Mouse (Mus musculus): ENCODE data around the gene Osbp2. TPM values are rescaled to one million over a fixed set of nuclear protein-coding genes. Genes with fewer than 3 reads are reported as not detected.

Gene Osbp2
- polyA plus RNA-seq, 1 experiment from 2014 or later = 0.50 TPM

DNA sequence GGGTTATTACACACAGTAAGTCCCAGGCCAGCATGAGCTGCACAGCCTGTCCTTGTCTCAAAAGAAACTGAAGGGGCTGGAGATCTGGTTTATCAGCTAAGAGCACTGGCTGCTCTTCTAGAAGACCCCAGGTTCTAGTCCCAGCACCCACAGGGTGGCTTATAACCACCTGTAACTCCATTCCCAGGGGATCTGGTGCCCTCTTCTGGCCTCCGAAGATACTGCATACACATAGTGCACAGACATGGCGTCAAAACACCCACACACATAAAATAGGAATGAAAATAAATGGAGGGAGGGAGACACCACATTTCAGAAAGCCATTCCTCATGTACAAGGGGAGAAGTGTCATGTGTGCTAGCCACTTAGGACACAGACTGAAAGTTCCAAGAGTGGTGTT, 59.1 kb downstream of the Osbp2 start:
- H3K27me3 ChIP-seq (replicated peaks) = no peaks in the 10 kb centered on the region

DNA sequence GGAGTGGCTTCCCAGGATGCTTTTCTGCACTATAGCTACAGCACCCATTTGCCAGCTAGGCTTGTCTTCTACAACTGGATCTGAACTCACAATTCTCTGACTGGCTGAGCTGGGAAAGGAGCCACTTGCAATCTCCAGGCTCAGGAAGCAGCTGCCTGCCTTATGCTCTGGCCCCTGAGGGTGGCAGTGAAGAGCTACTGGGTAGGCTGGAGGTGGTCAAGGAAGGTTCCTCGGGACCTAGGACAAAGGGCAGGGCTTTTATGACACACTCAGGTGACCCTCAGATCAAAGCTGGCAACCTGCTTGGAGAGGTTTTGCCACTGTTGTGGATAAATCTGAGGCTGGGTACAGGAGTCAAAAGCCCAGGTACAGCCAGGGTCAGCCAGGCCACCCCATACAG, 61.6 kb downstream of the Osbp2 start:
- WGBS = 23% methylated on average over 1 of the region's 1 CpGs
- no peaks in the 10 kb centered on the region for H3K36me3 ChIP-seq
- no peak overlapping the region for H3K9ac ChIP-seq
- H3K4me3 ChIP-seq (replicated peaks) = no peak overlapping the region
- H3K27ac ChIP-seq = no peak overlapping the region
- ATAC-seq = no peak
- H3K9me3 ChIP-seq = no peaks in the 10 kb centered on the region
- H3K4me1 ChIP-seq (replicated peaks) = no peaks in the 10 kb centered on the region
- H3K27me3 ChIP-seq (replicated peaks) = no peaks in the 10 kb centered on the region
- no peak overlapping the region for H3K4me2 ChIP-seq (replicated peaks)

More for the DNA sequence above, 59.1 kb downstream of the Osbp2 start:
- Histone ChIP-seq H3K4me1 (replicated peaks) (no peaks in the 10 kb centered on the region), H3K27ac (no peak overlapping the region), H3K9me3 (no peaks in the 10 kb centered on the region), H3K9ac (no peak overlapping the region), H3K4me3 (replicated peaks) (no peak overlapping the region), H3K36me3 (no peaks in the 10 kb centered on the region), H3K4me2 (replicated peaks) (no peak overlapping the region)
- 92% methylated on average over 2 of the region's 2 CpGs for WGBS
- no peak for ATAC-seq

DNA sequence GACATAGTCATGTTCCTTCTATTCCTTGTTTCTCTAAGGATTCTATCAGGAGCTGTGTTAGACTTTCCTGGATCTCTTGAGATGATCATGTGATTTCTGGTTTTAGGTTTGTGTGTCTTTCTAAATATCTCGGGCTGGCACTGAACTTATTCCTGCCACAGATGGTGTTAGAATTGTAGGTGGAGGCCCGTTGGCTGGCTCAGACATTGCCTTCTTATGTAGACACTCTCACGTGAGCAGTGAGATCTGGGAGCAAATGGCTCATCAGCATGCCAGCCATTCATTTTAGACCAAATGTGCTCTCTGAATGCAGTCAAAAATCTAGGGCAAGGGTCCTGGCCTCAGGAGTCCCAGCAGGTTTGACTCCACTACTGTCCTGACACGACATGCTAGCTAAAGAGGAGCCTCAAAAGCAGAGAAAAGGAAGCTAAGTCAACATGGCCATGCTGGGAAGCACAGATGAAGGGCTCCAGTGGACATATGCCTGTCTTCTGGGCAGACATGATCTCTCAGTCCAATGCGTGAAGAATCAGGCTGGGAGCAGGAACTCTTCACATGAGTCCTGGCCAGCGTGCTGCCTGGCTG, 66.0 kb downstream of the Osbp2 start:
- no peak overlapping the region for H3K9ac ChIP-seq
- no peak for ATAC-seq
- H3K36me3 ChIP-seq = no peaks in the 10 kb centered on the region
- no peaks in the 10 kb centered on the region for H3K27me3 ChIP-seq (replicated peaks)
- H3K4me1 ChIP-seq (replicated peaks) = no peaks in the 10 kb centered on the region
- H3K9me3 ChIP-seq = no peaks in the 10 kb centered on the region
- no peak overlapping the region for H3K4me3 ChIP-seq (replicated peaks)
- H3K27ac ChIP-seq = no peak overlapping the region
- H3K4me2 ChIP-seq (replicated peaks) = no peak overlapping the region
- 92% methylated on average over 6 of the region's 6 CpGs for WGBS

DNA sequence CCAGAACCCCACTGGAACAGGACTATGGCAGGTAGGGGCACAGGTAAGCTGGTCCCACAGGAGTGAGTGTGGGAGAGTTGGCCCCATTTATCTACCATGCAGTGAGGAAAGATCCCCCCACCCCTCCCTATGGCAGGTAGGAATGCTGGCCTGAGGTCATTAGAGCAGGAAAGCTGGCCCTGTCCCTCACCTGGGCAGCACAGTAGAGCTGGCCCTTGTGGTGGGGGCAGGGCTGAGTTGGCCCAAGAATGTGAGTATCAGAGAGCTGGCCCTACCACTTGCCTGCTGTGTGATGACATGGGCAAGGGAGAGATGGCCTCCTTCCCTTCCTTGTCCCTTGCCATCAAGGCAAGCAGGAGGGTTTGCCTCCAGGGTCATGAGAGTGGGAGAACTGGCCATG, 73.0 kb downstream of the Osbp2 start:
- no peaks in the 10 kb centered on the region for H3K9me3 ChIP-seq
- no peak overlapping the region for H3K27ac ChIP-seq
- H3K27me3 ChIP-seq (replicated peaks) = no peaks in the 10 kb centered on the region

DNA sequence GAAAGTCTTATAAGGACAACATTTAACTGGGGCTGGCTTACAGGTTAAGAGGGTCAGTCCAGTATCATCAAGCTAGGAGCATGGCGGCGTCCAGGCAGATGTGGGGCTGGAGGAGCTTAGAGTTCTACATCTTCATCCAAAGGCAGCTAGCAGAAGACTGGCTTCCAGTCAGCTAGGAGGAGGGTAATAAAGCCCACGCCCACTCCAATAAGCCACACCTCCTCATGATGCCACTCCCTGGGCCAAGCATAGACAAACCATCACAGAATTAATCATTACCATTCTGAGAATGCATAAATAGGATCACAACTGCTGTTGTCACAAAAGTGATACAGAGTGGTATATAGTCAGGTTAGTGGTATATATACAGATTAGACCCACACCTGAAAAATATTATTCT, 73.8 kb downstream of the Osbp2 start:
- Histone ChIP-seq H3K4me1 (replicated peaks) (no peaks in the 10 kb centered on the region), H3K4me3 (replicated peaks) (no peak overlapping the region), H3K27me3 (replicated peaks) (no peaks in the 10 kb centered on the region), H3K36me3 (no peaks in the 10 kb centered on the region), H3K27ac (no peak overlapping the region), H3K4me2 (replicated peaks) (no peak overlapping the region), H3K9me3 (no peaks in the 10 kb centered on the region), H3K9ac (no peak overlapping the region)
- no peak for ATAC-seq
- WGBS = 72% methylated on average over 3 of the region's 3 CpGs

More for the DNA sequence above, 73.0 kb downstream of the Osbp2 start:
- Histone ChIP-seq H3K36me3 (no peaks in the 10 kb centered on the region), H3K4me1 (replicated peaks) (no peaks in the 10 kb centered on the region), H3K4me3 (replicated peaks) (no peak overlapping the region), H3K9ac (no peak overlapping the region), H3K4me2 (replicated peaks) (no peak overlapping the region)
- no peak for ATAC-seq

GRCm38 (mm10) chr11:3786564-3786963, 77.1 kb downstream of the Osbp2 start:
- no peaks in the 10 kb centered on the region for H3K36me3 ChIP-seq
- WGBS = 24% methylated on average over 6 of the region's 6 CpGs
- ATAC-seq = 0 out of 2 replicates have a peak, but pooled peaks have one; percentile 12

GRCm38 (mm10) chr11:3775263-3775644, 88.4 kb downstream of the Osbp2 start:
- Histone ChIP-seq H3K9ac (no peak overlapping the region), H3K4me1 (replicated peaks) (peaks cover 9% of the 10 kb centered on the region; the same call in 1 of the 2 replicates), H3K27me3 (replicated peaks) (peaks cover 46% of the 10 kb centered on the region), H3K4me2 (replicated peaks) (no peak overlapping the region), H3K36me3 (no peaks in the 10 kb centered on the region), H3K9me3 (no peaks in the 10 kb centered on the region), H3K4me3 (replicated peaks) (no peak overlapping the region), H3K27ac (no peak overlapping the region)
- no peak for ATAC-seq
- 38% methylated on average over 4 of the region's 4 CpGs for WGBS

More at GRCm38 (mm10) chr11:3786564-3786963, 77.1 kb downstream of the Osbp2 start:
- Histone ChIP-seq H3K4me1 (replicated peaks) (no peaks in the 10 kb centered on the region), H3K9ac (no peak overlapping the region), H3K27ac (no peak overlapping the region), H3K27me3 (replicated peaks) (no peaks in the 10 kb centered on the region), H3K9me3 (no peaks in the 10 kb centered on the region), H3K4me2 (replicated peaks) (no peak overlapping the region), H3K4me3 (replicated peaks) (no peak overlapping the region)

- H3K36me3 ChIP-seq = no peaks in the 10 kb centered on the region
- H3K4me2 ChIP-seq (replicated peaks) = peak overlapping the region; percentile 62
- H3K27me3 ChIP-seq (replicated peaks) = peaks cover 46% of the 10 kb centered on the region
- peak overlapping the region; percentile 30 for H3K4me3 ChIP-seq (replicated peaks)
- ATAC-seq = peak; percentile 59
- H3K4me1 ChIP-seq (replicated peaks) = peaks cover 9% of the 10 kb centered on the region; the same call in 1 of the 2 replicates
- WGBS = 2% methylated on average over 55 of the region's 56 CpGs
- no peaks in the 10 kb centered on the region for H3K9me3 ChIP-seq
- H3K27ac ChIP-seq = no peak overlapping the region
- H3K9ac ChIP-seq = no peak overlapping the region
These were observed 89.0 kb downstream of the Osbp2 start for GRCm38 (mm10) chr11:3774463-3775262.

DNA sequence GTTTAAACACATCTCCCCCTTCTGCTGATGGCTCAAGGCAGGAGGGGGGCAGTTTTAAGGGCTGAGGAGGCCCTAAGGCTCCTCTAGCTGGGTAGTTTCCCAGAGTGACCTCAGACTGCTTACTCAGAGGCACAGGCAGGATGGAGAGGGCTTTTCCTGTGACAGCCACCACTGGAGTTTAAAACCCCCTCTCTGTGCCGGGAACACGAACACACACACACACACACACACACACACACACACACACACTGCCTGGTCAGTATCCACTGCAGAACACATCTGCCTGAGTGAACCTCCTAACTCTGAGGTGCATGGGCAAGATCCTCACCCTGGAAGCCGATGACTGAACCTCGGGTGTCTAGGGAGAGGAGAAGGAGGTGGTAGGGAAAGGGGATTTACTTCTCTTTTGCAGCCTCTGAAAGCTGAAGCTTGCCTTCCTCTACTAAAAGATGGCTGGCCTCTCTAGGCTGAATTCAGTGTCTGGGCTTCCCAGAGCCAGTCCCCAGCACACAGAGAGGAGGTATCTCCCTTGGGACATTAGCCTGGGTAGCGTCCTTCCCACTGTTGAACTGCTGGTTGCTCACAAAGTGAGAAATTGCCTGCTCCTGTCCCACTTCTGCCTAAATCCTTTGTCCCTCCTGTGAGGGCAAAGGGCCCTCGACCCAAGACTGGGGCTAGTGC, 89.8 kb downstream of the Osbp2 start:
- Histone ChIP-seq H3K9me3 (no peaks in the 10 kb centered on the region), H3K4me3 (replicated peaks) (peak overlapping the region; percentile 30), H3K4me2 (replicated peaks) (peak overlapping the region; percentile 62), H3K9ac (no peak overlapping the region), H3K27me3 (replicated peaks) (peaks cover 46% of the 10 kb centered on the region), H3K36me3 (no peaks in the 10 kb centered on the region), H3K27ac (no peak overlapping the region), H3K4me1 (replicated peaks) (peaks cover 9% of the 10 kb centered on the region; the same call in 1 of the 2 replicates)
- ATAC-seq = no peak; the same call in 1 of the 2 replicates
- WGBS = 37% methylated on average over 6 of the region's 6 CpGs

DNA sequence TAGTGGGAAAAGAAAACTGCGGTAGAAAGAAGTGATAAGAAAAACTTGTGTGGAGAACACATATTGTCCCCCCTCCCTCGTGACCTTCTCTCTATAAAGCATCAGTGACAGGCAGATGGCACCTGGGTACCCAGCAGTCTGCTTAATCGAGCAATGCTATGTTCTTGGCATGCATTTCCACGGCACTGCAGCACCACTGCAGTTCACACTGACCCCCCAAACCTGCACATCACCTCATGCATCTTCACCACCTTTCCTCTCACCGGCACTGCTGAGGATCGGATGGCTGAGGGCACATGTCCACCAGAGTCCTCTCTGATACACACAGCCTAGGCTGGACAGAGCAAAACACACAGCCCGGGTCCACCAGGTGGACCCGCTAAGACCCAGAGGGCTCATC, 90.6 kb downstream of the Osbp2 start:
- WGBS = 78% methylated on average over 8 of the region's 8 CpGs
- H3K9ac ChIP-seq = no peak overlapping the region
- peaks cover 46% of the 10 kb centered on the region for H3K27me3 ChIP-seq (replicated peaks)

GRCm38 (mm10) chr11:3771348-3771747, 92.4 kb downstream of the Osbp2 start:
- Histone ChIP-seq H3K4me2 (replicated peaks) (no peak overlapping the region), H3K27me3 (replicated peaks) (peaks cover 41% of the 10 kb centered on the region), H3K4me1 (replicated peaks) (peaks cover 9% of the 10 kb centered on the region; the same call in 1 of the 2 replicates), H3K9ac (no peak overlapping the region), H3K4me3 (replicated peaks) (no peak overlapping the region), H3K27ac (no peak overlapping the region), H3K36me3 (no peaks in the 10 kb centered on the region), H3K9me3 (no peaks in the 10 kb centered on the region)
- 43% methylated on average over 6 of the region's 6 CpGs for WGBS
- ATAC-seq = no peak

More for the DNA sequence above, 90.6 kb downstream of the Osbp2 start:
- no peak overlapping the region for H3K27ac ChIP-seq
- no peak for ATAC-seq
- no peaks in the 10 kb centered on the region for H3K36me3 ChIP-seq
- no peaks in the 10 kb centered on the region for H3K9me3 ChIP-seq
- peaks cover 9% of the 10 kb centered on the region; the same call in 1 of the 2 replicates for H3K4me1 ChIP-seq (replicated peaks)
- H3K4me3 ChIP-seq (replicated peaks) = no peak overlapping the region
- H3K4me2 ChIP-seq (replicated peaks) = no peak overlapping the region

DNA sequence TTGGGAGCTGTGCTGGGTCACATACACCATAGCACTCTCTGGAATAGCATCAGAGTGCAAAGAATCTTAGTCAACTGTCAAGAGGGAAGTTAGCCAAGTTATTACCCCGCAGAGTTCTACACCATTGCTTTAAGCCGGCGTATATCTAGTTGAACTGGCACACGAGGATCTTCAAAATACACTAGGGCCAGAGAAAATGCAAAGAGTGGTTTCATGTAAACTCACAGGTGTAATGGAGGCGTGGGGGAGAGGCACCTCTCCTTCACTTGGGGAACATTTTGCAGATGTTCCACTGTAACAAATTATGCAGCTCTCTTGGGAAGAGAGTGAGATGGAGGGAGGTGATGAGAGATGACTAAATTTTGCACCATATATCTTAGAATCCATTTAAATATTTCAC, 95.9 kb downstream of the Osbp2 start:
- no peak for ATAC-seq
- H3K4me2 ChIP-seq (replicated peaks) = no peak overlapping the region
- 82% methylated on average over 5 of the region's 5 CpGs for WGBS

More for the DNA sequence above, 95.9 kb downstream of the Osbp2 start:
- Histone ChIP-seq H3K36me3 (no peaks in the 10 kb centered on the region), H3K27ac (no peak overlapping the region), H3K4me1 (replicated peaks) (no peaks in the 10 kb centered on the region), H3K27me3 (replicated peaks) (peaks cover 22% of the 10 kb centered on the region), H3K4me3 (replicated peaks) (no peak overlapping the region), H3K9me3 (no peaks in the 10 kb centered on the region), H3K9ac (no peak overlapping the region)

All from intestine, embryonic 15.5 days (tissue).